Mouse (Mus musculus) ES-CJ7 (cell line): Measurements from ENCODE around the gene Atf7ip.

ENCODE experiments used
- DNase-seq: peaks from one replicate; pipeline ENCODE4 v3.0.0; 2011; ENCODE audit warnings: low read depth, low spot score

The Atf7ip gene

DNA sequence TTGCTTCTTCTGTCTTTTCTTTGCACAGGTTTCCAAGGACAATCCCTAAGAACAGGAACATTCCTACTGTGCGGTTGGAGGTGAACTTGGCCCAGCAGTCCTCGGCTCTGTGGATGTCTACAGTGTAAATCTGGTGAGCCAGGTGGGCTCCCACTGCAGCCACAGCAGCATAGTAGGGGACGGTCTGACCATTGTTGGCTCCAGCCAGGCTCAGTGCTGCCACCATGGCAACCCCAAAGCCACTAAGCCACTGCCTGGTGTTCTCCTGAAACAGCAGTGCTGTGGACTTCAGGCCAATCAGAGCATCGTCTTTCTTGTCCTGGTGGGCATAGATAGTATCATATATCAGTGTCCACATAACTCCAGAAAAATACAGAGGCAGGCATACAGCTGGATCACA lies 19.8 kb upstream of the Atf7ip start:
- no peak for DNase-seq

DNA sequence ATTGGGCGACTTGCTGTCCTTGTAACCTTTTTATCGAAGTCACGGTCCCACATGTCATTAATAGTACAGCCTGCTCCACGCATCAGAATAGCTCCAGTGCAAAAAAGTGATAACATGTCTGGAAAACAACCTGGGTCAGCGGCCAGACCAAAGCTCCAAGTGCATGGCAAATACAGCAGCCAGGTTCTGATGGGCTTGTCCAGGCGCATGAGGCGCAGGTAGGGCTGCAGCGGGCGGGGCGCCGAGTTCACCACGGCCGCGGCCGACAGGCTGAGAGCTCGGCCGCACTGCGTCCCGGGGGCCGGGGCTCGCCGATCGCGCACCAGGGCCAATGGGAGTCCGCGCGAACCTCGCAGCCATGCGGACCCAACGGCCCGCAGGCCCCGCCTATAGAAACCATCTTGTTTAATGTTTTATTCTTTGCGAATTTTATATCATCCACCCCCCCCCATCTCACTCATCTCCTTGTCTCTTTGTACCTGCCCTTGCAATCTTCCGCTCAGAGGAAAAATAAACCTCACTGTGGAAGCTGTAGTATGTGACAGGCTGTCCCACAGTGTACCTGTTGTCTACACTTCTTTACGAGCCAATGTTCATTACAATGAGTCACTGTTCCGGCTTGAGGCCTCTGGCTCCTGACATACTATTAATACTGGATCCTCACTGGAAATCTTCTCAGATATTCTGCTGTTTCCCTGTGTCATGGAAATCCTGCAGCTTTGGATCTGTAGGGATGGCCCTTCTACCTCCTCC lies 19.0 kb upstream of the Atf7ip start:
- DNase-seq = peak; percentile 38

DNA sequence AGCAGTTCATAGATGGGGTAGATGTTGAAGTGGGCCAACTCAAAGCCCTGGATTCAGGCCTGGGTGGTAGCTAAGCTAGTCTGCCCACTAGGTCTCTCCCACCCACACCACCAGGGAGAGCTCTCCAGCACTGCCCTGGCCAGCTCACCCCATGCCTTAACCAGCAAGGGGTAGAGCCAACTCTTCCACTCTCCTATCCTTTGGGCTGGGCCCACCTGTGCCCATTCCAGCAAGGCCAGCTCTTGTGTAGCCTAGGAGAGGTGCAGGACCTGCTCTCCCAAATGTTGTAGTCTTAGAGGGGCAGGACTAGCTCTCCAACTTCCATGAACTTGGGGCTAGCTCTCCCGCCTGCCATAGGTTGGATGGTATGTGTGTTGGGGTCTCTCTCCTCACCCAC lies 18.4 kb upstream of the Atf7ip start:
- no peak for DNase-seq

DNA sequence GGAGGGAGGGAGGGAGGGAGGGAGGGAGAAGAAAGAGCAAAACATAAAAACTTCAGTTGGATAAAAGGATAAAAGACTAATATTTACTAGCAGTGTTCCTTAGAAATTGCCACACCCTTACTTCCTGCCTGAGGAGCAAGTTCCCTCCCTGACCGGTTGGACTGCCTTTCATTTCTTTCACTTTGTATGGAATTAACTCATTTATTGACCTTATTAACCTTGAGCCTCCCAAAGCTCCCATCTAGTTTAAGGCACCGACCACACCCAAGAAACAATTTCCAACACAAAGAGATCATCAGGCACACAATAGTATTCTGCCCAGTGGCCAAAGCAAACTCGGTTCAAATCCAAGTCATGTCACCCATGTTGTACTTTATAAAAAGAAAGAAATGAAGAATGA lies 16.1 kb upstream of the Atf7ip start:
- DNase-seq = peak; percentile 95

DNA sequence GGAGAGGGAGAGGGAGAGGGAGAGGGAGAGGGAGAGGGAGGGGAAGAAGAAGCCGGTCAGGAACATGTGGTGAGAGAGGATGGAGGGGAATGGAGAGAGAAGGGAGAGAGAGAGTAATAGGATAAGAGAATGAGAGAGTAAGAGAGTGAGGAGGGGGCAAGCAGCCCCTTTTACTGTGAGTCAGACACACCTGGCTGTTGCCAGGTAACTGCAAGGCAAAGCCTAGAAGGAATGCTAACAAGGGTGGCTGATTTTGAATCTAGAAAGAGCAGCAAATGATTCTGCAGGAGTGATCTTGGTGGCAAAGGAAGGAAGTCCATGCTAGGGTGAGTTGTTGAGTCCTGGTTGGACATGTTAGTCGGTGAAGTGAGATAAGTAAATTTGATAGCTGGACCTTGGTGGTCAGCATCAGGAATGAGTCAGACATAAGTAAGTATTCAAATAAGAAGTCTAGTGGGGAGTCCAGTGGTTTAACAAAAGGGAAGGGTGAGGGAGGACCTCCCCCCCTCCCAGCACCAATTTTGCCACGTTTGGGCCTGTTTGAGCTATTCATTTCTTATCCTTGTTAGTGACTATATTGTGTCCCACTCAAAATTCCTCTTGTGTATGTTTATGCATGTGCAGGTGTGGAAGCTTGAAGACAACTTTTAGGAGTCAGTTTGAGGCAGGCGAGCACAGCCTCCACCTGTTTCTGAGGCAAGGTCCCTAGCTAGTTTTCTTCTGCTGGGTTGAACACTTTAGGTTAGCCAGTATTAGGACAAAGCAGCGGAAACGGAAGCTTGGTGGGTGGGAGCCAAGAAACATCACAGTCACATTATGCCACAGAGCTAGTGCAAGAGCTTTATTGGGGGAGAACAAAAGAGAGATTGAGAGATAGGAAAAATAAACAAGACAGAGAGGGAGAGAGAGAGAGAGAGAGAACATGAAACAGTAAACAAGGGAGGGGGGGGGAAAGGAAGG lies 15.2 kb upstream of the Atf7ip start:
- peak; percentile 77 for DNase-seq

DNA sequence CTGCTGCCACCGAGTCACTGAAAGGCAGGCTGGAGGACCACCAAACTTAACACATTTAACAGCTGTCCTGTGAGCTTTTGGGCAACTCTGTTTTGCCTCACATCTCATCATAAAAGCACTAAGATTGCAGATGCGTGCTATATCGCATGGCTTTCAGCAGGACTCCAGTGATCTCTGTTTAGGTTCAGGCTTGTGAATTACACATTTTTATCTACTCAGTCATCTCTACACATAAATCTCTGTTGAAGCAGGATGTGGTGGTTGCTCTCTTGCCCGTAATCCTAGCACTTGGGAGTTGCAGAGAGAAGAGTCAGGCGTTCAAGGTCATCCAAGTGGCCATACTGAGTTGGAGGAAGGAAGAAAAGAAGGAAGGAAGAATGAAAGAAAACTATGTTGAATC lies 14.3 kb upstream of the Atf7ip start:
- no peak for DNase-seq

DNA sequence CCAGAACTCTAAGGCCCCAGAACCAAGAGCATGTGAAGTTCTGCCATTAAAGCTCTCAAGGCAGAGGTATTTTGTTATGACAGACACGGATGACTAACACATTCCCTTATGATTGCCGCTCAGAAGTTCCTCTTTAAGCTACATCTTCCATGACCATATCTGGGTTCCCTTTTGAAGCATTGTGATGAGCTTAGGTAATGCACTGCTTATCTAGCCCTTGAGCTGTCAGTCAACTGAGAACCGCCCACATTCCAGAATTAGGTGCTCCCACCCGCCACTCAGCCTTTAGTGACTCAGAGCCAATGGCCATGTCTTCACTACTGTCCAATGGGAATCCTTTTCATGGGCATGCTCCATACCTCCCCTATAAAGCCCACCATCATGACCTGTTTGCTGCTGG lies 13.7 kb upstream of the Atf7ip start:
- peak; percentile 79 for DNase-seq

DNA sequence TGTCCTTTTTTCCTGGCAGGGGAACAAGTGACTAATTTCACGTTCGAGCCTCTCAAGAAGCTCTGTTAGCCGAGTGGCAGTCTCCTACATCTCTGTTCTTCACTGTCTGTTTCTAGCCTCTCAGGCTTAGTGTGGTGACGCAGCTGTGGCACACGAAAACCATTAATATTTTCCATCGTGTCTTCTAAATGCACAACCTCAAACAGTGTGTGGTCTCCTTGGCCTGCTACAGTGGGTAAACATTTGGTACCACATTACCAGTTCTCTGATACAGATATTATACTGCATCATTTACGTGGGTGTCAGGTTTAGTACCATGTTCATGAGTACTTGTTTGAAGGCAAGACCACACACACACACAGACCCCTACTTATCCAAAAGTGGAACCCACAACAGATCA lies 12.5 kb upstream of the Atf7ip start:
- DNase-seq = no peak

DNA sequence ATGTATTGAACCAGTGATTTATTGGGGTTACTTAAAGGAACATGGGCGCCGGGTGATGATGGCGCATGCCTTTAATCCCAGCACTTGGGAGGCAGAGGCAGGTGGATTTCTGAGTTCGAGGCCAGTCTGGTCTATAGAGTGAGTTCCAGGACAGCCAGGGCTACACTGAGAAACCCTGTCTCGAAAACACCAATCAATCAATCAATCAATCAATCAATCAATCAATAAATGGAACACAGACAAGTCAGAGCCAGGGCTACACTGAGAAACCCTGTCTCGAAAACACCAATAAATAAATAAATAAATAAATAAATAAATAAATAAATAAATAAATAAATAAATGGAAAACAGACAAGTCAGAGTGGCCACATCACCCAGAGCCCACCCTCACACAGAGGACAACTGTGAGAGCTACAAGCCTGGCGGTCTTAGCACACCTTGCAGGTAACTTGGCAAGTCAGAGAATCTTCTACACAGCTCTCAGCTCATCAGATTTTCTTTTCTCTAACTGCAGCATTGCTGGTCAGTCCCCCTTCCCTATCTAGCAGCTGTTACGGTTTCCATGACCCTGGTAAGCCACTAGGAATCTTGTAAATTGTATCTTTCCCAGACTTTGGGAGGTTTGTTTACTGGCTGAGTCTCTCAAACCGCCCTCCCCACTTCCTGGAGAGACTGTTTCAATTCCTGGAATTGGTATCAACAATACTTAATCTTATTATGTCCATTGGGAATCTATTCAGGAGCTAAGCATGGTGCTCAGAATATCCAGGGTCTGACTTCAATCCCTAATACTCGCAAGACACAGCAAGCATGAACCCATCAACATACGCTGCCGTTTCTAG lies 11.8 kb upstream of the Atf7ip start:
- no peak for DNase-seq

DNA sequence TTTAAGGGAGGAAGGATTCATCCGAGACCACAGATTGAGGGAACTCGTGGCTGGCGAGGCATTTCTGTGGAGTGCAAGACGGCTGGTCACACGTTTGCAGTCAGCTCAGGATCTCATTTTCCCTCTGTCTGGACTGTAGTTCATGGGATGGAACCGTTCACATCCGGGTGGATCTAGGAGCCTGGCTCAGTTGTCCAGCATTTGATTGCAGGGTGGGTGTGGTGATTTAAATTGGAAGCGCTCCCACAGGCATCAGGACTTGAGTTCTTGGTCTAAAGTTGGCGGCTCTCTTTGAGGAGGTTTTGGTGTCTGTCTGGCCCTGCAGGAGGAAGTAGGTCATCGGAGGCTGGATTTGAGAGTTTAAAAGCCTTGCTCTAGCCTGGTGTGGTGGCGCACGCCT lies 10.9 kb upstream of the Atf7ip start:
- peak; percentile 65 for DNase-seq

DNA sequence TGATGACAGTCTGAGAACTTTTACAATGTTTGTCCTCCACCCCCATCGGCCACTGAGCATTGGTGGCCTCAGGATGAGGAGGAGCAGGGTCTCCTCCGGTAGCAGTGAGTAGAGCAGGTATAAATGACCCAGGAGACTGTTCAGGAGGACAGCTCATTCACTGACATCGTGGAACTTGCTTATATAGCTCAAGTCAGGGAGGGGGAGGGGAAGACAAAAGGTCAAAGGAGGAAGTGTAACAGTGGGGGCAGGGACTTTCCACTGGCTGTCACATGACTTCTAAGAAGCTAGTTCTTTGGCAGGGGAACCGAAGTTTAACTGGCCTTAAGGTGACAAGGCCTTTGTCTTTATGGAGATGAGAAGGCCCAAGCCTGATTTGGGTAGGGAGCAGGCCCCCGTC lies 8.2 kb upstream of the Atf7ip start:
- peak; percentile 97 for DNase-seq

DNA sequence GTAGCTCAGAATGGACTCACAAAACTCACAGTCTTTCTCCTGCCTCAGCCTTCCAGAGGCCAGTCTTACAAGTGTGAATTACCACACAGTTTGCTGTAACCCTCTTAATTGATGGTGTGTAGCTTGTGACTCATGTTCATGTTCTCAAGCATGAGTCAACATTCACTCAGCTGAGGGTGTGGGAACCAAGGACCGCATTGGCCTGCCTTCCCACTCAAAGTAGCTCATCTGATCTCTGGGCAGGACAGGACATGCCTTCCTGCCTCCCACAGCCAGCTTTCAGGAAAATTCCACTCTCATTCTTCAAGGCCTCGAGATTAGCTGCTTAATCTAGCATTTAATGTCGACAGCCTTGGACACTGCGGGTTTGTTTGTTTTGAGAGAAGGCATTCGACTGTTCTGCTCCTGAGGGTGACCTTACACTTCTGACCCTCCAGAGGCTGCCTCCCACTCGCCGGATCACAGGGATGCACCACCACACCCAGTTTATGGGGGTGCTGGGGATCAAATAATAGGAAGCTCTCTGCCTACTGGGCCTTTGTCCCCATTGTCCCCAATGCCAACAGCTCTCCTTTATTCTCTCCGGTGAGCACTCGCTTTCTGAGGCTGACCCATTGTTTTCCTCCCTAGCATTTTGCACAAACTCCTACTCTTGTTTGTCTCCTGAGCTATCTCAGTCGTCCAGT lies 6.5 kb upstream of the Atf7ip start:
- peak; percentile 90 for DNase-seq

DNA sequence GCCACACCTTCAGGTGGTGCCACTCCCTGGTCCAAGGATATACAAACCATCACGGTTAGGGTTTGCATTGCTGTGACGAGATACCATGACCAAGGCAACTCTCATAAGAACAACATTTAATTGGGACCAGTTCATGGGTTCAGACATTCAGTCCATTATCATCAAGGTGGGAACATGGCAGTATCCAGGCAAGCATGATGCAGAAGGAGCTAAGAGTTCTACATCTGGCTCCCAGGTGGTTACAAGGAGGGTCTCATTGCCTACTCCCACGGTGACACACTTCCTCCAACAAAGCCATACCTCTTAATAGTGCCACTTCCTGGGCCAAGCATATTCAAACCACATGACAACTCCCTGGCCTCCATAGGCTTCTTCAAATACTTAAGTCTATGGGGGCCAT lies 2.7 kb downstream of the Atf7ip start:
- no peak for DNase-seq

DNA sequence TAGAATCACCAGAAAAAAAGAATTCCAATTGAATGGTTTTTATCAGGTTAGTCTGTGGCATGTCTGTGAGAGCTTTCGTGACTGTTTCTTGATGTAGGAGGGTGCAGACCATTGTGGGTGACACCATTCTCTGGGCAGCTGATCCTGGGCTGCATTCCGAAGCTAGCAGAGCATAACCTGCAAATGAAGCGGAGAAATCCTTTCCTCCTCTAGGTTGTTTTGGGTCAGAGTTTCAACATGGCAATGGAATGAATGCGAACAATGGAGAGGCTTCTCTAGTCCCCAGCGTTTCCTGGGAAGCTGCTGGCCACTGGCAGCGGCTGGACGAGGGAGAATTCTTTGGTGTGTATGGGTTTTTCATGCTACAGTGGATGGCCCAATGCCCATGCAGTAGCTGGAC lies 5.0 kb downstream of the Atf7ip start:
- no peak for DNase-seq

DNA sequence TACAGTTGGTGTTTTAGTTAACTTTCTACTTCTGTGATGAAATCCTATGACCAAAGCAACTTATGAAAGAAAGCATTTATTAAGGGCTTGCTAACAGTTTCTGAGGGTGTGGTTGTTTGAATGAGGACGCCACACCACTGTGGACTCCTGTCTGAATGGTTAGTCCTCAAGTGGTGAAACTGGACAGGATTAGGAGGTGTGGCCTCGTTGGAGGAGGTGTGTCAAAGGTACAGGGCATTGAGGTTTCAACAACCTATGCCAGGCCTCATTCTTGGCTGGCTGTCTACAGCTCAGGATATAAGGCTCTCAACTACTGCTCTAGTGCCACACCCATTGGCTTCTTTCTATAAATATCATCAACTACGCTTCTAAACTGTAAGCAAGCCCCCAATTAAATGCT lies 6.4 kb downstream of the Atf7ip start:
- DNase-seq = no peak

DNA sequence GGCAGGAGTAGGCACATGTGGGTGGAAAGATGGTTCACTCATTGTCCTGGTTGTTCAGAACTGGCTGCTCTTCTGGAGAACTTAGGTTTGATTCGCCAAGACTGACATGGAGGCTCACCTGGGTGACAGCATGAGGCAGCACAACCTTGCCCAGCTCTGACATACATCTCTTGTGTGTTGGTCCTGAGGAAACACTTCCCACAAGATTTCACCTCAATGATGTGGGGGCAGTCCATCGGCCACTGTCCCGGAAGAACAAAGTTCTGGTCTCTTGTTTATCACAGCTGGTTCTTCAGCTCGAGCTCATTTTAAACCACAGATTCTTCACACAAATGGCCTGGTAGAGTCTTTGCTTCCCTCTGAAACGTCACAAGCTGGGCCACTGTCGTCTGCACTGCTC lies 10.7 kb downstream of the Atf7ip start:
- DNase-seq = no peak

DNA sequence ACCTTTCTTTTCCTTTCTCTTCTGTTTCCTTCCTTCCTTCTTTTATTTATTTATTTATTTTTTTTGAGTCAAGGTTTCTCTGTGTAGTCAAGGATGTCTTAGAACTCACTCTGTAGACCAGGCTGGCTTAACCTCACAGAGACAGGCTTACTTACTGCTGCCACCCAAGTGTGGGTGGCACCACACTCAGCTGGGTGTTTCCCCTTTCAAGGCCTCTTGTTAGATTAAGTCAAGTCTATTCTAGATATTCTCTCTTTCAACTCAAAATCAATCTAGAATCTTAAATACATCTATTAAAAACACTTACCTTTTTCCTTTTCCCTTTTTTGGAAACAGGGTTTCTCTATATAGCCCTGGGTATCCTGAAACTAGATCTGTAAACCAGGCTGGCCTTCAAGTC lies 11.3 kb downstream of the Atf7ip start:
- no peak for DNase-seq

DNA sequence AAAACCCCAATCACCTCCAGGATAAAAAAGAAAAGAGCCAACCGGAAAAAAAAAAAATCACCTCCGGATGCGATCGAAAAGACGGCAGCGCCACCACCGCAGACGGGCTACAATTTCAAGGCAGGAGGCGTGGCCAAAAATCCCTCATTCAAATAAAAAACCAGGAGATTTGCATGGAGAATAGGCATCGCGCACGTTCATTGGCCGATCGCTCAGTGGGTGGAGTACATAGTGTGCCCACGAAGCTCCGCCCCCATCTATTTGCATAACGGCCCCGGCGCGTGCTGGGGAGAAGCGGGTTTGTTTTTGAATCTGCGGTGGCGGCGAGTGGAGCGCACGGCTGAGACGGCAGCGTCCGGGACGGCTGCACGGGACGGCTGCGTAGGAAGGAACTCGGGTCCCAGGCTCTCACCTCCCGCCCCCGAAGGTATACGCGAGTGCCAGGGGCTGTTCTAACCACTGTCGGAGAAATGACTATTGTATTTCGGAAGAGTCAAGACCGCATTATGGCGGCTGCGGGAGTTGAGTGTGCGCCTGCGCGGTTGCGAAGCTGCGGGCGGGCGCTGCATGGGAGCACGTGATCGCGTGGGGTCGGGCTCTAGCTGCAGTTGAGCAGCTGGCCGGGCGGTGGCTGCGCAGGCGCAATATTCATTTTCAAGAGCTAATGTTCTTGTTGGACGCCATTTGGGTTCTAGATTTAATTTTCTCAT lies 12.7 kb downstream of the Atf7ip start:
- peak; percentile 91 for DNase-seq

DNA sequence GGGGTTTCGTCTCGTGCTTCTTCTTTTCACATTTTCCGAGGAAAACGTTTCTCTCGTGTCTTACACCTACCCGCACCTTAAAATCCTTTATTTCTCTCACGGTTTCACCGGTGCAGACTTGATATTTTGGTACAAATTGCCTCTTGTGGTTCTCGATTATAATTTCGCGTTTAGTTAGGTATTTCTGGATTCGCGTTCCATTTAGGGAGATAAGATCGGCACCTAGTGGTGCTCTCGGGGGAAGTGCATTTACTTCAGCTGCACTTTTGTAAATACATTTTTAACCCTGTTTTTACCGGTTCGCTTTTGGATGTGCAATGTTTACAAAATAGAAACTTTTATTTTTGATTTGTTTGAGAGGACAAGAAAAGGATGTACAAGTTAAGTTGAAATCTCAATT lies 13.3 kb downstream of the Atf7ip start:
- peak; percentile 56 for DNase-seq

DNA sequence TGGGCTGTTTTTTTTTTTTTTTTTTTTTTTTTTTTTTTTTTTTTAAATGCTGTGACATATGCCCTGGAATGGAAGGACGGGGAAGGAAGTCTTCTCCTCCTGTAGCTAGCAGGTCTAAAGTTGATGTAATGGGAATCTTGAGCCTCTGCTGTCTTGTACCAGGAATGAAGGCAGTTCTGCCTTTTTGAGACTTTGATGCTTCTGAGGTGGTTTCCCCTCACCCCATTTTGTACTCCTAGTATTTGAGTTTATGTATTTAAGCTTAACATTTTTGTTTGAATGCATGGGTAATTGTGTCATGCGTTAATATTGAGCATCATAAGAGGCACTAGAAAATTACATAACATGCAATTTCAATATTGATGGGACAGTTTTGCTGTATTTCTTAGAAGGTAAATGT lies 14.4 kb downstream of the Atf7ip start:
- DNase-seq = no peak

DNA sequence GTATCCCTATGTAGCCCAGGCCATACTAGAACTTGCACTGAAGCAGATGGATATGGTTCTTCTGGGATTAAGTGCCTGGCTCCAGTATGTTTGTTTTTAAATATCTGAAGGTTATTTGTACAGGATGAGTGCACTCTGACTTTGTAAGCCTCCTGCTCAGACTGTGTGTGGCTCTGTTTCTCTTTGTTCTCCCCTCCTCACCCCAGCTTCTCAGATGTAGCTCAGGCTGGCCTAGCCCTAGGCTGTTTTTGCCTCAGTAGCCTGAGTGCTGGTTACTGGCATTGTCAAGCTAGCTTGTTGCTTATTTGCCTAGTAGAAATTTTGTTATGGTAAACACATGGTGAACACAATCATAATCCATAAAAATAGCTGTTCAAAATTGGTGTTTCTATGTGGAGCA lies 15.7 kb downstream of the Atf7ip start:
- DNase-seq = peak; percentile 56
